Mouse (Mus musculus) kidney, postnatal 10 days (tissue): ENCODE results near the gene Hoxa11.

Source experiments
- DNase-seq: peaks from one replicate; pipeline ENCODE4 v3.0.0; 2021; ENCODE audit warnings: mixed read lengths

Hoxa11 gene

DNA sequence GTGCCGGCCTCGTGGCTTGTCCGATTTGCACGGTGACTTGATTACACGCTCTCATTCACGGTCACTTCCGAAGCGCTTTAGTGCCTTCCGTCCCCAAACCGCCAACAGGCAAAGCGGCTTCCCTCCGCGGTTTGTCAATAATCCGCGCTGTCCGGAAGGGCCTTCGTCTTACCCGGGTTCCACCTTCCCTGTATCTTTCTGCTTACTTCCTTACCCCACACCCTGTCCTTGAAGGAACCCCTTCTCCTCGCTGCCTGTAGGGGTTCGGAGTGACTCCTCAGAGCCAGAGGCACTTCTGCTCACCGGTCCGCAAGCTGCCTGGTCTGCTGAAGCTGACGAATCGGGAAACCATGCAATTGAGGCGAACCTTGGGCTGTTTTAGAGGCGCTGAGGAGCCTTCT, 793 bp upstream of the Hoxa11 start:
- peak; percentile 68 for DNase-seq

DNA sequence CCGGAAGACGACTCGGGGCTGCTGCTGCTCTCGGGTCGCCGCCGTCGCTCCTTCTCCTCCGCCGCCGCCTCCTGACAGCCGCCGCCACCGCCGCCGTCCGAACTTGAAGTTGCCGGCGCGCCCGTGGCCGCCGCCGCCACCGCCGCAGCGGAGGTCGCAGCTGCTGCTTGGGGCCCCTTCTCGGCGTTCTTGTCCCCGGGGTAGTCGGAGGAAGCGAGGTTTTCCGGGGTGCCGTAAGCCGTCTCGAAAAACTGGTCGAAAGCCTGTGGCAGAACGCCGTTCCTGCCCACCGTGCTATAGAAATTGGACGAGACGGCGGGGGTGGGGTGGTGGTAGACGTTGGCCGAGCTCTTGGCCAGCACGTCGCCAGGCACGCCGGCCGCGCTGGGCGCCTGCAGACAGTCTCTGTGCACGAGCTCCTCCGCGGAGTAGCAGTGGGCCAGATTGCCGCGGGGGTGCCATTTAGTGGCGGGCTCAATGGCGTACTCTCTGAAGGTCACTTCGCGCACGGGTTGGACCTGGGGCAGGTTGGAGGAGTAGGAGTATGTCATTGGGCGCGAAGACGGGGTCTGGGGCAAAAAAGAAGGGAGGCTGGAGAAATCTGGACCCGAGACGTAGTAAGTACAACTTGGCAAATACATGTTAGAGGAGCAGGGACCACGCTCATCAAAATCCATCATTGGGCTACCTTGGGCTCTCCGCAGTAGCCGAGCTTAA, 412 bp downstream of the Hoxa11 start:
- peak; percentile 71 for DNase-seq

DNA sequence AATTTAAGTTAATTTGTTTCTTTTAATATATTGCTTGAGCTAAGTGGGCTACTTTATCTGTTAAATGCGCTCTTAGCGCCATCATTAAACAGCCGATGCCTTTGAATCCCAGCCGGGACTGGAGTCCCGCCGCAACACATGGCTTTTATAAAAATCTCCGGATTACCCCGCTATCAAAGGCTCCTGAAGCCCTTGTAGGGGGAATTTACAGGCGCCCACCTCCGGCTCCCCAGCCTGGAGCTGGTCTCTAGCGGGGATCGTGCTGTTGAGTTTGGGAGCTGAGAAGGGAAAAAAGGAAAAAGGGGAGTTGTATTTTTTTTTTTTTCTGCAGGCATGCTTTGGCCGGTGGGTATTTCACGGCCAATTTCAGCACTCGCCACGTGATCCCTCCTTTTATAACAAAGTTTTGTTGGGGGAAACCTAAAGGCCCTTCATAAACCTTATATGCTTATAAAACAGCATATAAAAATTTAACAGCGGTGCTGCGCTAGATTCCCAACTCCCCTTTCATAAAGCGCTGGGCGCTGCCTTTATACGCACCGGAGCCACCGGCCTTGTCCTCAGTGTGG, 1.1 kb downstream of the Hoxa11 start:
- peak; percentile 23 for DNase-seq

DNA sequence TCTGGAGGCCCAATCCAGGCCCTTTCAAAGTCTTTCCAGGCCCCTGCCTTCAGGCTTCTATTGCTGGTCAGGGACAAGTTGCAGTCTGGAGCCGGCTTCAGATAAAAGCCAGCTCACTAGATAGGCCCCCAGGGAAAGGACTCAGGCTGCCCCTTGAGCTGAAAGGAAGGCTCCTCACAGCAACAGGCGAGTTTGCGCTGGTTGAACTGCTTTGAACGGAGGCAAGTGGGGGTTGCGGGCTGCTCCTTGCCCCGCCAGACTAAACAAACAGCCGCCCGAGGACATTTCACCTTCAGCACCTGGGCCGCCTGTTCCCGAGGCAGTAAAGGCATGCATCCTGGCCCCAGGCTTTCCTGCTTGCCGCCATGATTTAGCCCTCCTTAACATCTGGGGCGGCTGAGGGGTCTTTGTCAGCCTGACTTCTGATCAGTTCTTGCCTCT, 1.9 kb downstream of the Hoxa11 start:
- peak; percentile 62 for DNase-seq

DNA sequence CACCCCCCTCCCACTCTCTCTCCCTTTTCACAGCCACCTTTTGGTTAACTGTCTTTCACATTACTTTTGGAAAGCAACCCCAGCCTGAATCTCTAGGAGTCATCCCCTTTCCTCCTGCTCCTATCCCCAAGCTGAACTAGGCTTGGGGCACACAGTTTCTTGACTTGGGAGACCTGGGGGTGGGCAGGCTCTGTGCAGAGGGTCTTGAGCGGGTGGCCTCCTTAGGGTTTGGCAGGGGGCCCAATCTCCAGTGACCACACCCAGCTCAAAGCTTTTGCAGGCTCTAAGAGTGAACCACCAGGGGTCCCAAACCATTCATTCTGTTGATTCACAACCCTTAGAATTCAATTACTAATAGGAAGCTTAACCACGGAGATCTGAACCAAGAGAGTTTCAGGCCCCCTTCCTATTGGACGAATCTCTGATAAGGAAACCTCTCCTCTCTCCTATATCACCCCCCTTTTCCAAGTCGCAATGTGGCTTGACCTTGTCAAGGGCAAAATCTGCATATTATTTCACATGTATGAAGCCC, 2.7 kb downstream of the Hoxa11 start:
- DNase-seq = peak; percentile 51

DNA sequence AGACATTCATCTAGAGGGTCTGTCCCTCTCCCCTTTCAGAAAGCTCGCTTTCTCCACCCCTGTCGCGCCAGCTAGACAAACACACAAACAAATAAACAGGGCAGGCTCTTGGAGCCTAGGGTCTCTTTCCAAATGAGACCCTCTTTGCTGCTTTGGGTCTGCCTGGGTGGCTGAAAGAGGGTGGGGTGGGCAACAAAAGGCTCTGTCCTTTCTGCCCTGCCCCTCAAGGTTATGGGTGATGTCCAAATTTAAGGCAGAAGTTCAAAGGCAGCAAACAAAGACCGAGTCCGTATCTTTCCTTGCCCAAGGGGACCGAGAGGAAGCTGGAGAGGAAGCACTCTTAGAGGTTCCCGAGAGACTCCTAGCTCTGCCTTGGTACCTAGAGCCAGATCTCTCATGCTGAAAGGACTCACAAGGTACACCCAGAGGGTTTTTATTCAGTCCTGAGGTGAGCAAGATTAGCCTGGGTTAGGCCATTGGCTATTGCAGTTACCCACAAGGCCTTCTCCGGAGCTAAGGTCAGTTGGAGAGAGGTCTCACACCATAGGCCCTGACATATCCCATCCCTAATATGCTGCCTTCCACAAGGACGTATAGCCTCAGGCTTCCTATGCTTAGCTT, 4.5 kb downstream of the Hoxa11 start:
- no peak for DNase-seq

DNA sequence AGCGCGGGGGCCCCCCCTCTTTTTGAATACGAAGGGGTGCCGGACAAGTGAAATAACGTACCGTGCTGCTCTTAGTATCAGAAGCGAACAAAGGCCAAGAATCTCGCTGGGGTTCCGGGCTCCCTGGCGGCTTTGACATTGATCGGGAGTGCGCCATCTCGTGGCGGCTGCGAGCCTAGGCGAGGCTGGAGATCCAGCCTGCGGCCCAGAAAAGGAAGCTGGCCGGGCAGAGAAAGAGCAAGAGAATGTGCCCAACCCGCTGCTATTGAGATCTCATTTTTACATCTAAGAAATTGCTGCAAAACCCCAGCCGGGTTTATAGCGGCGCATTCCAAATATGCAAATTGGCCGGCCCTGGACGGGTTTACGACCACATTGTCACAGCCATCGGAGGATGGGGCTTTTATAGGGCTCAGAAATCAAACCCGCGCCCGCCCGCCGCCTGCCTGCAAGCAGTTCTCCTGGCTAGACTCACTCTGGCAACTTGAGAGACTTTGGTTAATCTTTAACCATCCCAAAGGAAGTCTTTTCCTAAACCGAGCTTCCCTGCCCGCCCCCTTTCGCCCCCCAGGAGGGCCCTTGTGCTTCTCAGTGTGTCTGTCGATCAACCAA, 5.1 kb downstream of the Hoxa11 start, which contains the start of gene Hoxa10:
Gene Hoxa10 (minus strand): TSS at position 466 of the 612 bp plus-strand sequence.
- DNase-seq = peak; percentile 96

DNA sequence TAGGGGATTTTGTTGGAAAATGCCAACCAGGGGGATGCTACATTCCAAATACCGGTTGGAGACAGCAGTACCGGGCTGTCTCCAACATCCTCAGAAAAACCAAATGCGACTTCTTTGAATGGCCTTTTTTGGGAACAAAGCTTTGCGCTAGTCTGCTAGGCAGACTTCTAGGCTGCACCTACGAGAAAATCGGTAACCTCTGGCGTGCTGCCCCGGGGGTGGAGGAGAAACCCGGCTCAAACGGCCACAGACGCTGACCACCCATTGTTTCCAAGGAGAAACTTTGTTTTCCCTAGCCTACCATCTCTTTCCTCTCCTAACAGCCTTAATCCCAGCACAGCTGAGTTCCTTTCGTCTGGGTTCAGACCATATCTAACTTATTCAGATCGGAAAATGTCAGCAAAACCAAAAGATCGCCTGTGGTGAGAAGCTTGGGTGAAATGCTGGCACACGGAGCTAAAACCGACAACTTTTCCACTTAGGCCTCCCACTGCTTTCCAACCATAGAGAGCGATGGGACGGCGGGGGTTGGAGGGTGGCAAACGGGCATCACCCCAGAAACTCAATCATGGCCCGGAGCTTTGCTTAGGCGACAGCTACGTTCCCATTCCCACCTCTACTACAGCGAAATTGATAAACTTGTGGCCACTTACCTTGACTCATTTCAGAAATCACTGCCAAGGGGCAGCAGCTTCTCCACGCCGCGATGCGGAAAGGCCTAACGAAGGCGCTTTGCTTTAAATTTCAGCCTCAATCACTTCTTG, 5.8 kb downstream of the Hoxa11 start:
- peak; percentile 57 for DNase-seq

DNA sequence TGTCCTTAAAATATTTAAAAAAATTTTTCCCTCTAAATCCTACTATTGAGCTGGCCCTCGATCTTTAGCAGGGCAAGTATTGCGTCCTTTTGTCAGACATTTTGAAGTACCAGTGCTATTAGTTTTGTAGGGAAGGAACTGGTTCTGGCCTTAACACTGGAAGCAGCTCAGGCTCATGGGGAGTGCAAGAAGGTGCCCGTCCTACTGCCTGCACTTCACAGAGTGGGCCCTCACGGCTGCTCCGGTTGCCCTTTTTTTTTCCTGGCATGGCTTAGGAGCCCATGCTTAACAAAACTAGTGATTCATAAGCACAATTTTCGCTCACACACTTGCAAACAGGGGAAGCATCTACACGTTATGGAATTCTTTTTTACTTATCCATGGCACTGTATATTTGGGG, 6.6 kb downstream of the Hoxa11 start:
- peak; percentile 36 for DNase-seq

DNA sequence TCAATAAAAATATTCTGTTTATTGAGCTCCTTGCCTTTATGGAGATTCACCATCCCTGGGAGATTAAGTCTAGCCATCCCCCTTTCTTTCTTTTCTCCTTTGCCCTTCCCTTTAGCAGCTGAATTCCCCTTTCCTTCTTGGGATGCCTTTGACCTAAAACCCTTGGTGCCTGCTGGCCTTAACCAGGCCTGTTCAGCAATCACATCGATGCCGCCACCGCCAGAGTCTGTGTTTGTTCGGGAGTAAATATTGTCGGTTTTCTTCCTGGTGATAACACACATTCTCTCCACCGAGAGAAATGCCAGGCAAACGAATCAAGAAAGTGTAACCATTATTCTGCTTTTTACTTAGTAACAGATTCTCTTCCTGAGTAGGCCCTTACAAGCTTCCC, 7.5 kb downstream of the Hoxa11 start:
- peak; percentile 50 for DNase-seq

DNA sequence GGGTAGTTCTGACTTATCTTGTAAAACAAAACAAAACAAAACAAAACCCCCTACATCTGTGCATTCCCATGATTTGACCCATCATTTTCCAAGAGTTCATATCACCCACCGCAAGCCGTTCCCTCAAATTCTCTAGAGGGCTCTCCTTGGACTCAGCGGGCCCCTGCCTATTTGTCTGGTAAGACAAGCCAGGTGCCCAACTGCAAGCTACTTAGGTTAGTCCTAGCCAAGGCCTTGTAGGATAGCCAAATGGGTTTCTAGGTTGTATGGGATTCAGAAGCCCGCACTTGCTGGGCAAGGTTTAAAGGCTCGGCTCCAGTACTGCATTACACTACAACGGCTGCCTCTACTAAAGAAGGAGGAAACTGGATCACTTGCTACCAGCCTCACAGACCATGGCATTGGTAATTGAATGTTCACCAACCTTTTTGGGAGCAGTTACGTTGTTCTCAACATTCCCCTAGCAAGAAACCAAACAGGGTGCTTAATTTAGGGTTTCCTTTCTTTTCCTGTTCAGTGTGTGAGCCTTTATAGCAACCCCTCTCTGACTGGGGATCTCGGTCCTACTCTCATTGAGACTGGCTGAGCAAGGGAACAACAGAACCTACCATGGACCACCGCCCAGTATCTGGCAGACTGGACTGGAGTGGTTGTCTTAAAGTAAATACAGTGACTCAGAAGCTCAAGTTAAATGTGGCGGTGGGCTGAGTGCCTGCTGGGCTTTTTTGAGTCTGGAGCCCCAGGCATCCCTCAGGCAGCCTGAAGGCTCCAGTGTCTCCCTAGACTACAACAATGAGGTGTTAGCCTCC, 8.1 kb downstream of the Hoxa11 start:
- peak; percentile 42 for DNase-seq

DNA sequence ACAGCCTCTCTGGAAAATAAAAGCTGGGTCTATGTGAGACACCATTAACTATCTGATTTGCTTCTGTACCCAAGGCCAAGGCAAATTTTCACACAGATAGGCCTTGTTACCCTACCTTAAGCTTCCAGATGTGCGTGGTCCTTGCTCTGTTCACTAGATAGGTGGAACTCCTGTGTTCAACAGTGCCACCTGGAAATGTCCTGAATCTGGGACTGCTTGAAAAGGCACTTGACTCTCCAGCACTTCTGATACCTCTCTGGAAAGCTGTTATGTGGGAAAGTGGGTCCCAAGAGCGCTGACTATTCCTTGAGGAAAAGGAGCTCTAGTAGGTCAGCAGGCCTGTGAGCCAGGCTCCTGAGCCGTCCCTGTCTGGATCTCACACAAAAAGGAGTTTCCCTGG, 8.8 kb downstream of the Hoxa11 start:
- DNase-seq = peak; percentile 31

DNA sequence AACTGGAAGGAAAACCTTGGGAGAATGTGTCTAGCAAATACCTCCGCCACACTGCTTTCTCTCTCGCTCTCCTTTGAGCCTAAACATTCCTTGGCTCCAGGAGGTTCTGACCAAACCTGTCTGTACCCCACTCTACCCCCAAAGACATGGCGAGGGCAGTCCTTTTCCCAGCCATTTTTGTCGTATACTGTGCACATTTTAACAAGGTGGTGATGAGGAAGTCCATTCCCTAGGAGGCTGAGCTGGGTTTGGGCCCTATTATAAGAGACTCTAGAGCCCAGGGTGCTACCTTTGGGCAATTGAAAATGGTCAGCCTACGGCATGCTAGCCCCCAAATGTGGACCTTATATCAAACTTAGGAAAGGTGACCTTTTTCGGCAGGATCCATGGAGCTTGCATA, 9.7 kb downstream of the Hoxa11 start:
- DNase-seq = peak; percentile 18

DNA sequence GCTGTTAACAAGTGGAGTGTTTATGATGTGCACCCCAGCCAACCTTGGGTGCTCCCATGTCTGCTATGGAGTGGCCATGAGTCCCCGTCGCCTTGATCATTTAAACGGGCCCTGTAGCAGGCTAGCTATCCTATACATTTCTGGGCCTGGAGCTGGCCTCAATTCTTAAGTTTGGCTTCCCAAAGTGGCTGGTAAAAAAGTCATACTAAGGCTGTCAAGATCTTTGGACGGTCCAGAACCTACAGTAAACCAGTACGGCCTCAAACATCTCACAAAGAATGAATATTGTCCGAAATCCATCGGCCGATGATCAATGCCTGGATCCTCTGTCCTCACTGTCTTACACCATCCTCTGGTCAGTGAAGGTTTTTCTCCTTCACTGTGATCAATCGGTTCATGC, 10.3 kb downstream of the Hoxa11 start:
- no peak for DNase-seq

DNA sequence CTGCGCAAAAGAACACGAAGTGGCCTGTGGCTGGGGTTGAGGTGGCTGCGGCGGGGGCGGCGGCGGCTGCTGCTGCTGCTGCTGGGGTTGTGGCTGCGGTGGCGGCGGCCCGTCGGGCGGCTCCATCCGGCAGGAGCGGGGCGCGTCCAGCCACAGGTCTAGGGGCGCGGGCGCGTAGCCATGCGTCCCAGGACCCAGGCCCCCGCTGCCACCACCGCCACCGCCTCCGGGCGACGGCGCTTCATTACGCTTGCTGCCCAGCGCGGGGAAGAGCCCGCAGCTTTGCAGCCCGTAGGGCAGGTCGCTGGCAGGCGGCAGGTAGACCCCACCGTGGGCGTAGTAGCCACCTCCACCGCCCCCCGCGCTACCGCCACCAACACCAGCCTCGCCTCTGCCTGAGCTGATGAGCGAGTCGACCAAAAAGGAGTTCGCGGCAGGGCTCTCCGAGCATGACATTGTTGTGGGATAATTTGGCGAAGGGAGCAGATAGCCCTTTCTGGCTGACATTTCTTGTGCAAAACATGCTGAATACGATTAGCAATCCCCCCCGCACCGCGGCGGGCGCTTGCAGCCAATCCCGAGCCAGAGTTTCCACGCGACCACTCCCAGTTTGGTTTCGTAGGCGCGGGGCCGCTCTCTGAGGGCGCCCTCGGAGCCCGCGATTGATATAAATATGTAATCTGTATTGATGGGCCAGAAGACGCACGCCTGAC, 11.0 kb downstream of the Hoxa11 start:
- DNase-seq = peak; percentile 91

DNA sequence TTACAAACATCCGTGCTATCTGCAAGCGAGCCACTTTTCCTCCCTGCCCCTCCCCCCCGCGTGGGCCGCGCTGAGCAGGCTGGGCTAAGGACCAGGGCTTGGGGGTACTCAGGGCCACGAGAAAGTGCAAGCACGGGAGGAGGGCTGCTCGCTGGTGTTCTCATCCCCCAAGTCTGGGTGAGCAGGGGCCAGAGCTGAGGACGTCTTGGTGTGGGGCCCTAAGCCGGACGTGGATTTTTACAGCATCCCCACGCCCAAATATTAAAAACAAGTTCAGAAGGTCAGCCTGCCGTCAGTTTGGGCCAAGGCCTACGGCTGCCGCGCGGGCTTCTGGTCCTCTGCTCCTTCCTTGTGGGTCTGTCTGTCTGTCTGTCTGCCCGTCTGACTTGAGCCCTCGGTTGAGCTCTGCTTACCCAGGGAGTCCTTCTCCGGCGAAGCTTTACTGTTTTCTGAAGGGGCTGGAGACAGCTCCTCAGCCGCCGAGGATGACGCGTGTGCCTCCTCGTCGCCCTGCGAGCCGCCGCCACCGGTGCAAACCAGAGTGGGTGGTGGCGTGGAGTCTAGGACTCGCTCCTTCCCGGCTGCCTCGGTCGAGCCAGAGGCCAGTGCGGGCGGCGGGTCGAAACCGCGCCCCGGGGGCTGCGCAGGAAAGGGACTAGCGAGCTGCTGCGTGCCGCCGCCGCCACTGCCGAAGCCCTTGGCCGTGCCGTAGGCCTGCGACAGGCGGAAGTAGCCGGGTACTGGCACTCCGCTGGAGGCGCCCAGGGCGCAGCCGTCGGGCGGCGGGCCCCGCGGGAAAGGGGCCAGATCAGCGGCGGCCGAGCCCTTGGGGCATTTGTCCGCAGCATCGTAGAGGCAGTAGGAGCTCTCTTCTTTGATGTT, 11.8 kb downstream of the Hoxa11 start:
- peak; percentile 95 for DNase-seq

DNA sequence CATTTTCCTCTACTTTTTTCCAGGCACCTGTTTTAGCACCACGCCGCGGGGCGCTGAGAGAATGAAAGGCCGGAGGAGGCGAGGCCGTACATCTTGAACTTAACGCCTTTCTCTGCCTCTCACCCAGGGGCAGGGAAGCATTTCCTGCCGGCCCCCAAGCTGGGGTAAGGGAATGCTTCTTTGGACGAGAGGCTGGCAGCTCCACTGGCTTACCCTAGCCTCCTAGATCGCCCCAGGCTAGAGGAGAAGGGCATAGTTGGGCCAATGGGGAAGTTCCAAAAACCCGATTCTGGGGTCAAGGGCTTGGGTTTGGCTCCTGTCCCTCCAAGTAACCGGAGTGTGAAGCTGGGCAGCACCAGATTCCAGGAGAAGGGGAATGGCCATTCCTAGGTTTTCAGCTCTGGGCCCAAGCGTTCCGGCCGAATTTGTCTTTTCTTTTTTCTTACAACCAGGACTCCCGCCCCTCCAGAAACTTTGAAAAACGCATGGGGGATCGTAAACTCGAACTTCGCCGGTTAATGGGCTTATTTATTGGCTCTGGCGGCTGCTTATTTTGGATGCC, 12.5 kb downstream of the Hoxa11 start:
- peak; percentile 64 for DNase-seq

DNA sequence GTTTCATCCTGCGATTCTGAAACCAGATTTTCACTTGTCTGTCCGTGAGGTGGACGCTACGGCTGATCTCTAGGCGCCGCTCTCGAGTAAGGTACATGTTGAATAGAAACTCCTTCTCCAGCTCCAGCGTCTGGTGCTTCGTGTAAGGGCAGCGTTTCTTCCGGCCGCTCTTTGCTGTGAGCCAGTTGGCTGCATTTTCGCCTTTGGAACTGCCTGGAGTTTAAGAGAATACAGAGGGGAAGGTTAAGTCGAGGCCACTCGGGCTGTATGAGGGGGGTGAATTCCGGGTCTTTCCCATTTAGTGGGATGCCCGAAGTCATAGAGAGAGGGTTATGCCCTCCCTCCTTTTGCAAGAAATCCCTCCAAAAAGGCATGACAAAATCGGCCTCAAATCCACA, 13.0 kb downstream of the Hoxa11 start:
- DNase-seq = peak; percentile 77

DNA sequence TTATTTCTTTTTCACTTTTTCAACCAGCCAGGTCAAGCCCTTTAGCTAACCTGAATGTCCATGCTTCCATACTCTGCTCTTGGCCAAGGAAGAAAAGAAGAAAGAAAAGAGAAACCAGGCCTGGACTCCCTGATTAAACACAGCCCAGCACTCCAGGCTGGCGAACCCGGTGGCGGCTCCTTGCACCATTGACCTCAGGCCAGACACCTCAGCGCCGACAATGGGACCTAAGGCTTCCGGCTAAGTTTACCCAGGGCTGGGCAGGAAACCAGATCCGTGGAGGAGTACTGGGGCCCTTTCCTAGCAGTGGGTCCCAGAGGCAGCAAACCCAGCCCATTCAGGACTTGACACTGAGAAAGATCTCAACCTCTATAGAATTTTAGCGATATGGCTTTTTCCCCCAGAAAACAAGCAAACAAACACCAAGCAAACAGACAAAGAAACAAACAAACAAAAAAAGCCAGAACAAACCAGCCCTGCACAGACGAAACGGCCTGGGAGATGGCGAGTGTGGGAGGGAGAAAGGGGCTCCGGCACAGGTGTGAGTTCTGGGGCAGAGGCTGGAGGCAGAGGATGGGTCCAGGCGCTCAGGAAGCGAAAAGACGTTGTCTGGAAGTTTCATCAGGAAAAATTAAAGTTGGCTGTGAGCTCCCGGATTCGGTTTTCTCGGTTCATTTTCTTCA, 13.6 kb downstream of the Hoxa11 start:
- DNase-seq = peak; percentile 79
